Mouse (Mus musculus): ENCODE measurements around the gene Nxf7. TPM values are rescaled to one million over a fixed set of nuclear protein-coding genes. Genes with fewer than 3 reads are reported as not detected.

The Nxf7 gene
- polyA plus RNA-seq (2014; fragmentation: Illumina TruSeq; extraction: RNeasy Lipid Tissue Mini Kit (QIAGEN cat#74804)), result not detected

GRCm38 (mm10) chrX:135598677-135599076, at the start of gene Nxf7:
Gene Nxf7, minus strand, starts transcription at chrX:135598777.

GRCm38 (mm10) chrX:135627605-135628004, 29.0 kb upstream of the Nxf7 start, which contains the start of gene Prame:
Gene Prame, minus strand, starts transcription at chrX:135627705.

Other genes starting within 250 kb of the Nxf7 start
- not detected for gene Gm5128, start 225.5 kb downstream of the Nxf7 start, polyA plus RNA-seq (2014; fragmentation: Illumina TruSeq; extraction: RNeasy Lipid Tissue Mini Kit (QIAGEN cat#74804))
- gene Gm7903, start 164.9 kb downstream of the Nxf7 start, polyA plus RNA-seq (2014; fragmentation: Illumina TruSeq; extraction: RNeasy Lipid Tissue Mini Kit (QIAGEN cat#74804)), result 0.17 TPM
- 1.4 TPM for gene AV320801, start 104.2 kb downstream of the Nxf7 start, polyA plus RNA-seq (2014; fragmentation: Illumina TruSeq; extraction: RNeasy Lipid Tissue Mini Kit (QIAGEN cat#74804))
- gene Prame, start 28.9 kb upstream of the Nxf7 start, polyA plus RNA-seq (2014; fragmentation: Illumina TruSeq; extraction: RNeasy Lipid Tissue Mini Kit (QIAGEN cat#74804)), result not detected
- gene Tcp11x2, start 95.0 kb upstream of the Nxf7 start, polyA plus RNA-seq (2014; fragmentation: Illumina TruSeq; extraction: RNeasy Lipid Tissue Mini Kit (QIAGEN cat#74804)), result 1.2 TPM
- not detected for gene Tmsb15a, start 126.5 kb upstream of the Nxf7 start, polyA plus RNA-seq (2014; fragmentation: Illumina TruSeq; extraction: RNeasy Lipid Tissue Mini Kit (QIAGEN cat#74804))
- gene Armcx5, start 144.0 kb upstream of the Nxf7 start, polyA plus RNA-seq (2014; fragmentation: Illumina TruSeq; extraction: RNeasy Lipid Tissue Mini Kit (QIAGEN cat#74804)), result 56.5 TPM
- gene Gprasp1, start 144.0 kb upstream of the Nxf7 start, polyA plus RNA-seq (2014; fragmentation: Illumina TruSeq; extraction: RNeasy Lipid Tissue Mini Kit (QIAGEN cat#74804)), result 157 TPM
- gene Bhlhb9, start 198.8 kb upstream of the Nxf7 start, polyA plus RNA-seq (2014; fragmentation: Illumina TruSeq; extraction: RNeasy Lipid Tissue Mini Kit (QIAGEN cat#74804)), result 148 TPM
- gene Gprasp2, start 240.3 kb upstream of the Nxf7 start, polyA plus RNA-seq (2014; fragmentation: Illumina TruSeq; extraction: RNeasy Lipid Tissue Mini Kit (QIAGEN cat#74804)), result 44.2 TPM